Mouse (Mus musculus) layer of hippocampus, adult 11-12 months (tissue): ENCODE measurements at regions not wholly inside any gene's neighbourhood (a gene's known extent, or its start where the extent isn't known, plus 50 kb on each side); places are given as distances from the start of the nearest gene placed in this dataset.

ENCODE experiments used
- DNase-seq: peaks from one replicate; pipeline ENCODE4 v3.0.0; 2022; ENCODE audit warnings: low spot score

- no peak for DNase-seq
These were observed 255.5 kb downstream of the Sox4 start for GRCm38 (mm10) chr13:28697796-28698678.

- no peak for DNase-seq
These were observed 260.4 kb downstream of the Sox4 start for GRCm38 (mm10) chr13:28693078-28693477.

- DNase-seq, result no peak
These were observed 260.9 kb downstream of the Sox4 start for GRCm38 (mm10) chr13:28692587-28692986.

- no peak for DNase-seq
These were observed 262.9 kb downstream of the Sox4 start for GRCm38 (mm10) chr13:28690511-28691160.

- no peak for DNase-seq
These were observed 265.7 kb downstream of the Sox4 start for GRCm38 (mm10) chr13:28687838-28688237.

GRCm38 (mm10) chr13:28684311-28684710, 269.2 kb downstream of the Sox4 start:
- DNase-seq, result no peak

GRCm38 (mm10) chr13:28680266-28680665, 273.2 kb downstream of the Sox4 start:
- no peak for DNase-seq

- DNase-seq, result no peak
These were observed 279.9 kb downstream of the Sox4 start for GRCm38 (mm10) chr13:28673622-28674021.

GRCm38 (mm10) chr13:28671543-28671942, 282.0 kb downstream of the Sox4 start:
- DNase-seq, result no peak

GRCm38 (mm10) chr13:28669832-28670585, 283.5 kb downstream of the Sox4 start:
- no peak for DNase-seq

- DNase-seq, result no peak
These were observed 286.7 kb downstream of the Sox4 start for GRCm38 (mm10) chr13:28666832-28667231.

- DNase-seq, result no peak
These were observed 288.4 kb downstream of the Sox4 start for GRCm38 (mm10) chr13:28665150-28665549.

- DNase-seq, result no peak
These were observed 288.8 kb downstream of the Sox4 start for GRCm38 (mm10) chr13:28664698-28665097.

- no peak for DNase-seq
These were observed 289.4 kb downstream of the Sox4 start for GRCm38 (mm10) chr13:28663950-28664681.

GRCm38 (mm10) chr13:28663459-28663858, 290.1 kb downstream of the Sox4 start:
- no peak for DNase-seq

GRCm38 (mm10) chr13:28662316-28662752, 291.2 kb downstream of the Sox4 start:
- no peak for DNase-seq

- DNase-seq, result no peak
These were observed 293.4 kb downstream of the Sox4 start for GRCm38 (mm10) chr13:28660151-28660550.

GRCm38 (mm10) chr13:28658652-28659051, 294.9 kb downstream of the Sox4 start:
- DNase-seq, result no peak

GRCm38 (mm10) chr13:28654883-28655282, 298.6 kb downstream of the Sox4 start:
- no peak for DNase-seq

GRCm38 (mm10) chr13:28653362-28653761, 300.2 kb downstream of the Sox4 start:
- no peak for DNase-seq

GRCm38 (mm10) chr13:28651810-28652209, 301.7 kb downstream of the Sox4 start:
- DNase-seq, result peak; percentile 23

- no peak for DNase-seq
These were observed 307.6 kb downstream of the Sox4 start for GRCm38 (mm10) chr13:28645881-28646280.
